Mouse (Mus musculus): ENCODE results near the gene Foxe3. TPM values are rescaled to one million over a fixed set of nuclear protein-coding genes. Genes with fewer than 3 reads are reported as not detected.

Foxe3 gene
- polyA plus RNA-seq, 1 experiment from 2014 or later = not detected

- WGBS = 86% methylated on average over 1 of the region's 1 CpGs
- Histone ChIP-seq H3K9ac (ENCODE audit: low read length) (no peak overlapping the region), H3K4me3 (ENCODE audit: low read depth, low read length) (no peak overlapping the region), H3K4me2 (replicated peaks; ENCODE audit: low read depth) (no peak overlapping the region), H3K27ac (replicated peaks) (no peak overlapping the region), H3K27me3 (ENCODE audit: control insufficient read depth, insufficient read depth, low read length) (no peaks in the 10 kb centered on the region), H3K9me3 (ENCODE audit: control insufficient read depth, low read length) (no peaks in the 10 kb centered on the region), H3K4me1 (replicated peaks; ENCODE audit: control insufficient read depth, insufficient read depth) (no peaks in the 10 kb centered on the region), H3K36me3 (ENCODE audit: control insufficient read depth, insufficient read depth, low read length) (no peaks in the 10 kb centered on the region)
- TF ChIP-seq CTCF (IDR thresholded peaks at IDR 0.05; ENCODE audit: low read depth) = no peak
- no peak for DNase-seq (ENCODE audit: low spot score)
- no peak for ATAC-seq (ENCODE audit: low FRiP score, low TSS enrichment)
Observed at GRCm38 (mm10) chr4:114882232-114882631, 43.6 kb downstream of the Foxe3 start.

DNA sequence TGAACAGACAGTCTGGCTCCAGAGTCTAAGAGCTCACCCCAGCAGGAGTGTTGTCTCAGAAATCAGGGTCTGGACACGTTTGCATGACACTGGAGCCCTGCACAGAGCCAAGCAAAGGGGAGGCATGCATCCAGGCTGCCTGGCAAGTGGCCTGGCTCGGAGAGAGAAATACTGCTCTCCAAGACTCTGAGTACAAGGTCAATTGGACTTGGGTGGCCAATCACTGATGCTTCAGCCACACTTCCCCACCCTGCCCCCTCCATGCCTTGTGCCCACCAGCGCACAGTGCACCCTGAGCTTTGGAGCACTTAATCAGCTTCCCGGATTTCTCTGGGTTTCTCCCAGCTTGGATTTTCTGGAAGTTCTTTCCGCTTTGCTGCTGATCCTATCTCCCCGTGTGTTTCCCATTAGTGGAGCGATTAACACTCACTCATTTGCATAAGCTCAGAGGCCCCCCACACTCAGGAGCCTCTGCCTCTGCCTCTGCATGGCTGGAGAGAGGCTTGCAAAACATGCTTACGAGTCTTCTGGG, 49.3 kb downstream of the Foxe3 start:
- DNase-seq (ENCODE audit: low spot score) = no peak
- WGBS = 59% methylated on average over 8 of the region's 8 CpGs
- H3K36me3 ChIP-seq (ENCODE audit: control insufficient read depth, insufficient read depth, low read length) = no peaks in the 10 kb centered on the region
- H3K27ac ChIP-seq (replicated peaks) = no peak overlapping the region
- TF ChIP-seq EP300 (optimal IDR thresholded peaks at IDR 0.05) (no peak), CTCF (IDR thresholded peaks at IDR 0.05; ENCODE audit: low read depth) (no peak)
- H3K4me2 ChIP-seq (replicated peaks; ENCODE audit: low read depth) = no peak overlapping the region
- H3K27me3 ChIP-seq (ENCODE audit: control insufficient read depth, insufficient read depth, low read length) = no peaks in the 10 kb centered on the region
- no peak overlapping the region for H3K9ac ChIP-seq (ENCODE audit: low read length)
- H3K4me3 ChIP-seq (ENCODE audit: low read depth, low read length) = no peak overlapping the region
- no peaks in the 10 kb centered on the region for H3K4me1 ChIP-seq (replicated peaks; ENCODE audit: control insufficient read depth, insufficient read depth)
- H3K9me3 ChIP-seq (ENCODE audit: control insufficient read depth, low read length) = no peaks in the 10 kb centered on the region
- no peak for ATAC-seq (ENCODE audit: low FRiP score, low TSS enrichment)

Other genes with a start within 250 kb of the Foxe3 start
- not detected in 2 replicates for gene Gm12830, start 104.3 kb downstream of the Foxe3 start, polyA plus RNA-seq (2015; fragmentation: Nextera tagmentation; extraction: Ambion mirVana)
- 0.06 TPM in 1 of 2 replicates, not detected in the other for gene Foxd2, start 17.1 kb downstream of the Foxe3 start, polyA plus RNA-seq (2015; fragmentation: Nextera tagmentation; extraction: Ambion mirVana)
- 175 and 176 TPM in 2 replicates for gene Cmpk1, start 61.2 kb upstream of the Foxe3 start, polyA plus RNA-seq (2015; fragmentation: Nextera tagmentation; extraction: Ambion mirVana)
- 1.7 and 1.8 TPM in 2 replicates for gene Stil, start 74.1 kb upstream of the Foxe3 start, polyA plus RNA-seq (2015; fragmentation: Nextera tagmentation; extraction: Ambion mirVana)
- gene Tal1, start 130.4 kb upstream of the Foxe3 start, polyA plus RNA-seq (2015; fragmentation: Nextera tagmentation; extraction: Ambion mirVana) = 0.16 and 0.19 TPM in 2 replicates
- gene Pdzk1ip1, start 162.7 kb upstream of the Foxe3 start, polyA plus RNA-seq (2015; fragmentation: Nextera tagmentation; extraction: Ambion mirVana) = 255 and 279 TPM in 2 replicates
- 0.28 and 0.29 TPM in 2 replicates for gene Cyp4x1, start 208.3 kb upstream of the Foxe3 start, polyA plus RNA-seq (2015; fragmentation: Nextera tagmentation; extraction: Ambion mirVana)

Data from stomach, postnatal 0 days (tissue).